Mouse (Mus musculus) spleen, adult 2 months (tissue): Measurements from ENCODE around the gene Abraxas1. TPM values are rescaled to one million over a fixed set of nuclear protein-coding genes. Genes with fewer than 3 reads are reported as not detected.

Experiments
- DNase-seq, 2 experiments: peaks; one replicate each; pipeline versions ENCODE4 v3.0.0 to v3.0.0-alpha.2; 2012 to 2021; ENCODE audit warnings: low spot score in 2 of 2, low read depth in 1 of 2
- H3K27ac ChIP-seq: fragments of 200-500 bp; 2 replicates; pipeline ENCODE4 v1.5.1; 2012; ENCODE audit warnings: low read length, inconsistent platforms; ENCODE audit not compliant: insufficient read depth
- H3K27me3 ChIP-seq: fragments of 200-500 bp; 2 replicates; pipeline ENCODE4 v1.6.1; 2012; ENCODE audit warnings: mild to moderate bottlenecking, moderate library complexity, low read length, inconsistent platforms; ENCODE audit not compliant: control insufficient read depth, insufficient read depth
- H3K36me3 ChIP-seq: fragments of 200-500 bp; 2 replicates; pipeline ENCODE4 v1.6.1; 2012; ENCODE audit warnings: mild to moderate bottlenecking, low read length, inconsistent platforms; ENCODE audit not compliant: control insufficient read depth, insufficient read depth
- H3K4me1 ChIP-seq: fragments of 200-500 bp; 2 replicates; pipeline ENCODE4 v1.6.1; 2011; ENCODE audit warnings: inconsistent platforms; ENCODE audit not compliant: control insufficient read depth, insufficient read depth, insufficient read length
- H3K4me3 ChIP-seq: fragments of 200-500 bp; 2 replicates; pipeline ENCODE4 v1.5.1; 2011; ENCODE audit warnings: mild to moderate bottlenecking, inconsistent platforms; ENCODE audit not compliant: insufficient read depth, insufficient read length; ENCODE audit errors: extremely low read depth
- CTCF ChIP-seq: fragments of 200-500 bp; IDR thresholded peaks from 2 replicates; pipeline ENCODE4 v1.5.1; 2011; ENCODE audit warnings: mild to moderate bottlenecking, inconsistent platforms; ENCODE audit not compliant: insufficient read depth, insufficient read length, insufficient replicate concordance; ENCODE audit errors: extremely low read depth
- POLR2A ChIP-seq: fragments of 200-500 bp; IDR thresholded peaks from 2 replicates; pipeline ENCODE4 v1.6.1; 2011; ENCODE audit warnings: low read depth, low read length, inconsistent platforms
- WGBS: fragments of 180-500 bp; shearing (Covaris S2); methylation state at CpG from one replicate; pipeline ENCODE4 v1.1.7; 2018; 5-methylcytosine and 5-hydroxymethylcytosine counted together
- polyA plus RNA-seq: library from polyadenylated mRNA; depleted of rRNA; stranded (reverse); fragments of >200 nt; gene quantifications from 2 replicates; pipeline ENCODE4 v1.2.3, GENCODE M21; 2012; rRNA removed

Gene Abraxas1
- polyA plus RNA-seq = 2.3 and 2.8 TPM in 2 replicates

DNA sequence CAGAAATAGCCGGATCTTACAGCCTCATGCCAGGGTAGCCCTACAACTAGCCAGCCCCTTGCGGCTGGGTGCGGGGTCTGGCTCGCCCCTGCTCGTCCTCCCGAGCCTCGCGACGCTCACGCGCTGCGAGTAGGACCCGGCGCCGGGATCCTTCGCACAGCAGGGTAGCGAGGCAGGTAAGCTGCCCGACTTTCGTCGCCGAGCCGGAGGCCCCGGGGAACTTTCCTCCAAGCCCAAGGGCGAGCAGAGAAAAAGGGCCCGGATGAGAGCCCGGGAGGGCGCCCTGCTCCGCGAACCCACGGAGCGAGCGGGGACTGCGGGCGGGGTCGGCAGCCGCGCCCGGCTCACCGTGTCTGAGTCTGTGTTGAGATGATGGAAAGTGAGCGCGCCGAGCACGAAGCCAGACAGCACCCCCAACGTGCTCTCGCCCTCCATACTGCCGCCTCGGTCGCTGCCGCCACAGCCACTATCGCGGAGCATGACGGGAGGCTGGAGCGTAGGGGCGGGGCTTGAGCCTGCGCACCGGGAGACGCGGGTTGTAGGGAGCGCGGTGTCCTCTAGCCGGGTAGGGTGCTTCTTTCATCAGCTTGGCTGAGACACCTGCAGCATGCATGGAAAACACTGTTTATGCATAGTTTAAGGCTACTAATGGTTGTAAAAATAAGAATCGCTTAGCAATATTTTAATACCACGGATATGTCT is at the start of gene Abraxas1:
Gene Abraxas1 (minus strand): TSS at position 483 of the 702 bp plus-strand sequence.
- Histone ChIP-seq H3K4me1 (no peaks in the 10 kb centered on the region), H3K36me3 (no peaks in the 10 kb centered on the region; the same call in 1 of the 2 replicates), H3K4me3 (peak within 1 kb of the TSS; percentile 72), H3K27me3 (no peaks in the 10 kb centered on the region), H3K27ac (peak within 1 kb of the TSS; percentile 64)
- under 1% methylated on average over 63 of the region's 63 CpGs for WGBS
- TF ChIP-seq CTCF (no peak), POLR2A (peak; percentile 82)
- DNase-seq = peak; percentile 55 to 90

DNA sequence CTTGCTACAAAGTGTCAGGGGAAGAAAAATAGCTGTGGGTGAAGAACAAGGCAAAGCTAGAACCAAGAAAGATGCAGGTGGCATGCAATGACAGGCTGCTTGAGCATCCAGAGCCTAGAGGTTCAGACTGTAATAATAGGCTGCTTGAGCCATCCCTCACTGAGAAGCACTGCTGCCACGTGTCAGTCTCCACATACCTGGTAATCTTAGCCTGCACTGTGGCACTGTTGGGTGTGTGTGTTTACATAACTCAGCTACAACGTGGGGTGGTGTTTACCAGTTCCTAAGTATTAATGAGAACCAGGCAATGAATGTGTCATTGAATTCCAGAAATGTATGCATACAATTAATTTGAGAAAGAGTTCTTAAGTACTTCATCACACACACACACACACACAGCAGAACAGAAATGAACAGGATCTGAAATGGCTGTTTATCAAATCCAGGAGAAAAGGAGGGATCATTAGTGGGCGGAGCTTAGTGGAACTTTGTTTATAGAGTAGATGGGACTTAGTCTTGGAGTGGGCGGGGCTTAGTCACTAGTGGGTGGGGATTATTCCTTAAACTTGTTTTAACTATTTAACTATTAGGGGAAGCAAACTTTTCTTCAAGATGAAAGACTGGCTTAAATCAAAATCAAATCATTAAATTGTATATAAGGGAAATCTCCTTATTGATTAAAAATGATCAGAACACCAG is 48.6 kb upstream of the Abraxas1 start:
- WGBS = 75% methylated on average over 4 of the region's 4 CpGs
- no peak for DNase-seq
- TF ChIP-seq POLR2A (no peak), CTCF (no peak)
- Histone ChIP-seq H3K36me3 (no peaks in the 10 kb centered on the region), H3K27me3 (no peaks in the 10 kb centered on the region), H3K4me3 (no peak overlapping the region), H3K4me1 (no peaks in the 10 kb centered on the region), H3K27ac (no peak overlapping the region)

DNA sequence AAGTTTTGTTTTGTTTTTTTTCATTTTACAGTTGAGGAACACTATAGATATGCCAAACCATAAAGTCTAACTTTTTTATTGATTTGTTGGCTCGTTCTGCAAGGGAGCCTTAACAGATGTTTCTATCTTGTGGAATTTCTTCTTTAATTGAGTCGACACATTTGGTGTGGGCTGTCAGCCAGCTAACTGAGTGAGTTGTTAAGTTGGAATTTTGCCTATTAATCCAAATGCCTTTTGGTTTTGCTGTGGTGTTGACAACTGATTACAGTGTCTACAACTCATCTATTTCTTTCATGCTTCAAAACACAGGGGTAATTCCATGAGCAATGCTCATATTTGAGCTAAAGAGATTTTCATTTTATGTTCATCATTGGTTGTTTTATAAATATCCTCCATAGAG is 45.4 kb upstream of the Abraxas1 start:
- TF ChIP-seq CTCF (no peak), POLR2A (no peak)
- Histone ChIP-seq H3K27me3 (no peaks in the 10 kb centered on the region), H3K36me3 (no peaks in the 10 kb centered on the region), H3K27ac (no peak overlapping the region), H3K4me3 (no peak overlapping the region), H3K4me1 (no peaks in the 10 kb centered on the region)
- no peak for DNase-seq
- 70% methylated on average over 2 of the region's 2 CpGs for WGBS

DNA sequence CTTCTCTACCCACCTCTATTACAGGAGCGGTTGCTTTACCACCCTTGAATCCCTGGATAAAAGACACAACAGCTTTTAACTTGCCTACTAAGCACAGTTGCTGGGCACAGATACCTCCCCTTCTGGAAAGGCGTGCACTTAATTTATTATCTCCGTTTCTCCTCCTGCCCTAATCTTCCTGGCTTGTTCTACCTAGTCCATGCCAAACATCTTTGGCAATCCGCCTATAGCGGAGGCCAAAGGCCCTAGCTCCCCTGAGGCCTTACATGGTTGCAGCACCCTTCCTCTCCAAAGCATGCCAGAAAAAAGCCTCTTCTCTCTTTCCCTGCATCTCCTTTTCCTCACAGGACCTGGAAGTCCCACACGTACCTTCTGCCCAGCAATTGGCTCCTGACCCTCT is 43.7 kb upstream of the Abraxas1 start:
- TF ChIP-seq POLR2A (no peak), CTCF (no peak)
- Histone ChIP-seq H3K27me3 (no peaks in the 10 kb centered on the region), H3K4me1 (no peaks in the 10 kb centered on the region), H3K36me3 (no peaks in the 10 kb centered on the region), H3K4me3 (no peak overlapping the region), H3K27ac (no peak overlapping the region)
- no peak for DNase-seq
- WGBS = 83% methylated on average over 6 of the region's 6 CpGs

DNA sequence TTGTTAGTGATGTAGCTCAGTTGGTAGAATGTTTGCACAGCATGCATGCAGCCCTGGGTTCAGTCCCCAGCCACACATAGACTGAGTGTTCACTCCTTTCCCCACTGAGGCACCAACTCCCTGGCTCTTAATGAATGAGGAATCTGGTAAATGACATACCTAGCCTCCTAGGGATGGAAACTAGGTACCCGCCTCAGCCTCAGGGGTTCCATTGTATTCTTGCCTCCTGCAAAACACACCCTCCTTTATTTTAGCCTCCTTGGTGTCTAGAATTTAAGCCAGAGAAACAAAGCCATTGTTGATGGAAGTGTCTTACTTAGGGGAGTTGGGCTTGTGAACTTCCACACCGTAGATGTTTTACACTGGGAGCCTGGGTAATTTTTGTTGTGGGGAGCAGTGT is 42.3 kb upstream of the Abraxas1 start:
- TF ChIP-seq CTCF (no peak), POLR2A (no peak)
- no peak for DNase-seq
- peaks cover 2% of the 10 kb centered on the region; the same call in 1 of the 2 replicates for H3K4me1 ChIP-seq
- no peaks in the 10 kb centered on the region for H3K27me3 ChIP-seq
- H3K27ac ChIP-seq = no peak overlapping the region
- no peaks in the 10 kb centered on the region for H3K36me3 ChIP-seq
- WGBS = 98% methylated on average over 2 of the region's 2 CpGs
- H3K4me3 ChIP-seq = no peak overlapping the region

DNA sequence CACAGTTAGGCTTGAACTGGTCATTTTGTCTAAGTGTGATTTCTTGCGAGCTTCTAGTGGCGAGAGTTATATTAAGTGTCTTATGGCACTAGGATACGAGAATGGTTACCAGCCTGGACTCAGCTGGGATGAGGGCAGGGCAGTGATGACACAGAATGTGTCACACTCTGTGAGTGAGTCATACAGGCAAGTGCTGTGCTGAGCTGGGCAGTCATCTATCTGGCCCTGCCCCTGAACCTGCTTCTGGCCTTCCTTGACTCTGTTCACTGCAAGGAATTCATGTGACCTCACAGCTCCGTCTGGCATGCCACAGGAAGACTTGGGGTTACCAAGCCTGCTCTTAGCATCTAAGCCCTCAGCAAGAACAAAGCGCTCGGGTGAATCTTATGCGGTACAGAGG is 41.0 kb upstream of the Abraxas1 start:
- Histone ChIP-seq H3K27me3 (no peaks in the 10 kb centered on the region), H3K27ac (no peak overlapping the region), H3K36me3 (no peaks in the 10 kb centered on the region), H3K4me3 (no peak overlapping the region), H3K4me1 (peaks cover 5% of the 10 kb centered on the region)
- 87% methylated on average over 7 of the region's 7 CpGs for WGBS
- TF ChIP-seq POLR2A (no peak), CTCF (no peak)
- no peak for DNase-seq

DNA sequence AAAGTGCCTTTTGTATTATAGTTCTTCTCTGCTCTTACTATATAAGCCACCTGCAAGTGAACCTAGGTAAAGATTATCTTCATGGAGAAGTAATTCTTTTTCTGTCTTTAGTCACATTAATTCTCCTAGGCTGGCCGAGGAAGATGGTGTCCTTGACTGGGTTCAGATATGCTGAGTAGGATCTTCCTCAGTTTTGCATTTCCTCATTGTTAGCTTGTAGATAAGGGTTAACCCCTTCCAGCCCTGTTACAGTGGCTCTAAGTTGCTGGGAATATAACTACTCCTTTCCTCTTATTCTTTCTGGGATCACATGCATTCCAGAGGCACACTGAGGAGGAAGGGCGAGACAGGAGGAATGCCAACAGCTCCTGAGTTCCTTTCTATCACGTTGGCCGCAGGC is 40.4 kb upstream of the Abraxas1 start:
- H3K27ac ChIP-seq = no peak overlapping the region
- WGBS = 71% methylated on average over 4 of the region's 4 CpGs

More for the DNA sequence above, 40.4 kb upstream of the Abraxas1 start:
- TF ChIP-seq CTCF = no peak
- TF ChIP-seq POLR2A = no peak
- Histone ChIP-seq H3K4me3 (no peak overlapping the region), H3K27me3 (no peaks in the 10 kb centered on the region), H3K4me1 (peaks cover 10% of the 10 kb centered on the region), H3K36me3 (no peaks in the 10 kb centered on the region)
- DNase-seq = no peak
